Mouse (Mus musculus) ES-Bruce4 (cell line): ENCODE data around the gene Scfd2. TPM values are rescaled to one million over a fixed set of nuclear protein-coding genes. Genes with fewer than 3 reads are reported as not detected.
A peak's percentile ranks its signal among the peaks of the same experiment; 100 is the strongest.

Source experiments
- H3K27ac ChIP-seq: 2 replicates; pipeline ENCODE4 v1.5.1; 2012; ENCODE audit warnings: low read length, inconsistent platforms; ENCODE audit not compliant: insufficient read depth
- H3K27me3 ChIP-seq: 2 replicates; pipeline ENCODE4 v1.6.1; 2012; ENCODE audit warnings: mild to moderate bottlenecking, low read length, inconsistent platforms; ENCODE audit not compliant: control insufficient read depth, poor library complexity, insufficient read depth, severe bottlenecking
- H3K36me3 ChIP-seq: 2 replicates; pipeline ENCODE4 v1.6.1; 2012; ENCODE audit warnings: inconsistent platforms, mild to moderate bottlenecking, low read length, moderate library complexity; ENCODE audit not compliant: control insufficient read depth, poor library complexity, insufficient read depth, severe bottlenecking
- H3K4me1 ChIP-seq: one replicate; pipeline ENCODE4 v1.8.1; 2011; ENCODE audit warnings: low read length; ENCODE audit not compliant: control insufficient read depth, insufficient read depth
- H3K4me3 ChIP-seq: 2 replicates; pipeline ENCODE4 v1.5.1; 2011; ENCODE audit warnings: low read depth, mild to moderate bottlenecking, low read length
- H3K9ac ChIP-seq: 2 replicates; pipeline ENCODE4 v1.6.1; 2012; ENCODE audit warnings: low read depth, mild to moderate bottlenecking, inconsistent platforms; ENCODE audit not compliant: poor library complexity, severe bottlenecking
- H3K9me3 ChIP-seq: replicated peaks from 2 replicates; pipeline ENCODE4 v1.6.1; 2012; ENCODE audit warnings: mild to moderate bottlenecking, low read length, inconsistent platforms; ENCODE audit not compliant: control insufficient read depth, poor library complexity, insufficient read depth, severe bottlenecking
- CTCF ChIP-seq: IDR thresholded peaks from one replicate; pipeline ENCODE4 v1.8.1; 2011; ENCODE audit warnings: low read depth, low read length
- EP300 ChIP-seq: IDR thresholded peaks from 2 replicates; pipeline ENCODE4 v1.6.1; 2011; ENCODE audit warnings: low read depth, low read length; ENCODE audit not compliant: insufficient read depth
- POLR2A ChIP-seq: IDR thresholded peaks from one replicate; pipeline ENCODE4 v1.8.1; 2011; ENCODE audit warnings: low read length; ENCODE audit not compliant: insufficient read depth
- polyA plus RNA-seq: library from polyadenylated mRNA; stranded (reverse); fragments of >200 nt; gene quantifications from 2 replicates; pipeline ENCODE4 v1.2.4, GENCODE M21; 2011; ENCODE audit warnings: low read depth; ENCODE audit not compliant: missing spikeins, insufficient read depth, insufficient read length

The Scfd2 gene
- polyA plus RNA-seq, 1 experiment = 5.8 TPM

DNA sequence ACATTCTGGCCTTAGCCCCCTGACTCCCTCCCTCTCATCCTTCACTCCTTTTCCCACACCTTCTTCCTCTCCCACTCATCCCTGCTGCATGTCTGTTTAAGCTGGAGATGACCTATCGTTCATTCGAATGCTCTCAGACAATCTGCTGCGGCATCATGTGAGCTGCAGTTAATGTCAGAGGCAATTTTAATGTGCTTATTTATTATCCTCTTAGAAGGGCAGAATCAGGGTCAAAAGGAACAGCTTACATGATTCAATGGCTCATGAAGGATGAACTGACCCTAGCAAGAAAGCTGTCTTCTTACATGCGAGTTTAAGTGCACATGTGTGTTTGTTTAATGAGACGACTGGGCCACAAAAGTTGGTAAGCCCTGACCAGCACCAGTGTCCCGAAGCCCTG is 241.6 kb downstream of the Scfd2 start:
- Histone ChIP-seq H3K4me1 (no peaks in the 10 kb centered on the region), H3K4me3 (no peak overlapping the region), H3K9me3 (no peaks in the 10 kb centered on the region), H3K27me3 (no peaks in the 10 kb centered on the region), H3K27ac (no peak overlapping the region), H3K9ac (no peak overlapping the region), H3K36me3 (no peaks in the 10 kb centered on the region)
- TF ChIP-seq EP300 (no peak), CTCF (no peak), POLR2A (no peak)

DNA sequence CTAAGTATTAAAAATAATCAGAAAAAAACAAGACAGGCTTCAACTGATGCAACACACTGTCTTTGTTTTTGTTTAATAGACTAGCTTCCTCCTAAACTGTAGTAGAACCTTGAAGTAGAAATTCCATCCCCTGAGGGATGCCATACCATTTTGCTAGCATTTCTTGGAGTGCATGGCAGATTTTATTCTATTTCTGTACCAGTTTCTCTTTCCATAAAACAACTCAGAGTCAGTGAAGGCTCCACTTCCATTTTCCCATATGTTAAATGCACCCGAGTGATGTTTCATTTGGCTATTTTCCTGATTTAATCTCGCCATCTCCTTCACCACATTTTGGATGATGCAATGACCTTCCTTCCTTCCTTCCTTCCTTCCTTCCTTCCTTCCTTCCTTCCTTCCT is 243.4 kb downstream of the Scfd2 start:
- H3K9ac ChIP-seq = no peak overlapping the region
- H3K4me1 ChIP-seq = no peaks in the 10 kb centered on the region
- H3K27me3 ChIP-seq = no peaks in the 10 kb centered on the region
- TF ChIP-seq POLR2A = no peak
- TF ChIP-seq EP300 = no peak
- no peak for TF ChIP-seq CTCF
- no peak overlapping the region for H3K4me3 ChIP-seq
- H3K36me3 ChIP-seq = no peaks in the 10 kb centered on the region
- H3K27ac ChIP-seq = no peak overlapping the region
- H3K9me3 ChIP-seq = no peaks in the 10 kb centered on the region

GRCm38 (mm10) chr5:74286301-74286700 is 245.3 kb downstream of the Scfd2 start:
- Histone ChIP-seq H3K9me3 (no peaks in the 10 kb centered on the region), H3K4me1 (no peaks in the 10 kb centered on the region), H3K36me3 (no peaks in the 10 kb centered on the region), H3K4me3 (no peak overlapping the region), H3K27ac (no peak overlapping the region), H3K27me3 (no peaks in the 10 kb centered on the region), H3K9ac (no peak overlapping the region)
- TF ChIP-seq CTCF = no peak
- no peak for TF ChIP-seq EP300
- no peak for TF ChIP-seq POLR2A

- no peak overlapping the region for H3K4me3 ChIP-seq
- no peaks in the 10 kb centered on the region for H3K4me1 ChIP-seq
- no peak overlapping the region for H3K27ac ChIP-seq
- no peaks in the 10 kb centered on the region for H3K36me3 ChIP-seq
- TF ChIP-seq CTCF (no peak), EP300 (no peak), POLR2A (no peak)
- H3K9me3 ChIP-seq = no peaks in the 10 kb centered on the region
- no peaks in the 10 kb centered on the region for H3K27me3 ChIP-seq
- H3K9ac ChIP-seq = no peak overlapping the region
Observed at GRCm38 (mm10) chr5:74285764-74286163, 245.8 kb downstream of the Scfd2 start.

DNA sequence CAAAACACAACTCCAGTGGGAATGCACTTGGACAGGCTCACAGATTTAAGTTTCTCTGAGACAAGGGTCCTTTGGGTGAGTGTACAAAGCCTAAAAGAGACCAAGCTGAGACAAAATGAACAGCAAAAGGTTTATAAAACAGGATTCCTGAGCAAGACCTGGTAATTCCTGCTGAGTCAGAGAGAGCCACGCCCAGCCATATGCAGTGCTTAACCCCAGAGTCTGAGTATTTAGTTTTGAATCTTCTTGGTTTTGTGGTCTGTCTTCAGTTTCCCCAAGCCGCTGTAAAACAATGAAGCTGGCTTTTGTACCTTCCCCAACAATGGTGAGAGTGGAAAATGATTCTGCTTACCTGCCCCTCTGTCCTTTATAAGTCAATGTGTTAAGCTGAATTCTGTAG is 246.3 kb downstream of the Scfd2 start:
- no peak overlapping the region for H3K4me3 ChIP-seq
- H3K27me3 ChIP-seq = no peaks in the 10 kb centered on the region
- no peaks in the 10 kb centered on the region for H3K4me1 ChIP-seq
- no peak overlapping the region for H3K9ac ChIP-seq
- no peak for TF ChIP-seq POLR2A
- H3K9me3 ChIP-seq = no peaks in the 10 kb centered on the region
- no peak overlapping the region for H3K27ac ChIP-seq
- H3K36me3 ChIP-seq = no peaks in the 10 kb centered on the region

DNA sequence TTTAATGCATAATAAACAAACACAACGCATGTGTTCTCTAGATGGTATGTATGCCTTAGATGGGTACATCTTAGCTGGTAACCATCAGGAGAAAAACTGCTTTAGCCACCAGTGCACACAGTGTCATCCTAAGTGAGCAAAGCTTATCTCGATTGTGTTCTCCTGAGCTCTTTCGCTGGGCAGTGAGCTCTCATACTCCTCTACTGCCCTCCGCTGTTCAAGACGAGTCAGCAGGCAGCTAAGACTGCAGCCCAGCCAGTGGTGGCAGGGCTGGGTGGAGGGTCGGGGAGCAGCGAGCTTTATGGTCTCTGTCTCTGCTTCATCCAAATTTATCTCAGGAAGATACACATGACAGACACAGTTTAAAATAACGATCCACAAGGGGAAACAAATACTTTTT is 248.0 kb downstream of the Scfd2 start:
- no peak overlapping the region for H3K9ac ChIP-seq
- H3K9me3 ChIP-seq = no peaks in the 10 kb centered on the region
- H3K4me1 ChIP-seq = no peaks in the 10 kb centered on the region
- peak; percentile 72 for TF ChIP-seq CTCF
- TF ChIP-seq POLR2A = no peak
- no peak for TF ChIP-seq EP300
- H3K4me3 ChIP-seq = no peak overlapping the region
- H3K36me3 ChIP-seq = no peaks in the 10 kb centered on the region
- no peaks in the 10 kb centered on the region for H3K27me3 ChIP-seq
- H3K27ac ChIP-seq = no peak overlapping the region
